Mouse (Mus musculus) cerebellum, adult 2 months (tissue): ENCODE results near the gene Atp23.

Experiments
- CTCF ChIP-seq: fragments of 200-500 bp; IDR thresholded peaks from 2 replicates; pipeline ENCODE4 v1.5.1; 2011; ENCODE audit warnings: low read depth, mild to moderate bottlenecking, control low read depth, low read length, moderate library complexity, borderline replicate concordance; ENCODE audit not compliant: insufficient read depth
- POLR2A ChIP-seq: fragments of 200-500 bp; IDR thresholded peaks from 2 replicates; pipeline ENCODE4 v1.6.1; 2011; ENCODE audit warnings: low read length, control low read depth, borderline replicate concordance; ENCODE audit not compliant: insufficient read depth

GRCm38 (mm10) chr10:126950572-126950971, 49.4 kb upstream of the Atp23 start:
- no peak for TF ChIP-seq POLR2A
- TF ChIP-seq CTCF = no peak
